Mouse (Mus musculus) layer of hippocampus, postnatal 10 days (tissue): ENCODE results near the gene Tnfaip2. TPM values are rescaled to one million over a fixed set of nuclear protein-coding genes. Genes with fewer than 3 reads are reported as not detected.

Source experiments
- DNase-seq, 2 experiments: peaks; one replicate each; pipeline ENCODE4 v3.0.0; 2021; ENCODE audit warnings: low spot score in 2 of 2
- total RNA-seq, 2 experiments: library from RNA; stranded (reverse); gene quantifications; 2 replicates each; pipeline ENCODE4 v1.2.3; 2021

Tnfaip2 gene
- total RNA-seq, 2 experiments from 2014 or later = 0.62 to 0.71 TPM

- no peak for DNase-seq
These were observed 1.9 kb downstream of the Tnfaip2 start for GRCm38 (mm10) chr12:111443921-111444831.

GRCm38 (mm10) chr12:111445161-111445889 lies 3.1 kb downstream of the Tnfaip2 start:
- no peak for DNase-seq

- no peak for DNase-seq
These were observed 3.8 kb downstream of the Tnfaip2 start for GRCm38 (mm10) chr12:111445890-111446613.

DNA sequence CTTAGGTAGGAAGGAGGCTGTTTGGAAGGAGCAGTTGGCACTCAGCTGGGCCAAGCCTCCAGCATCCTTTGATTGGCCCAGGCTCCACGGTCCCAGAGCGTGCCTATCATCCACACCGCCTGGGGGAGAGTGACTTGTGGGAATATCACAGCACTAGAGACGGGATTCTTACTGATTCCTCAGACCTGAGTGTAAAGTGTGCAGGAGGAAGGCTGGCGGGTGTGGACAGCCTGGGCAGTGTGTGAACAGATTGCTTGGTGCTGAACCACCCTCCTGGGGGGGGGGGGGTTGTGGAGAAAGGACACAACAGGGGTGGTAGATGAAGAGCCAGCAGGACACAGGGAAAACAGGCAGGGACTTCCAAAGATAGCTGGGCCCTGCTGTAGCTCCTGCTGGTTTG lies 4.5 kb downstream of the Tnfaip2 start:
- no peak for DNase-seq

- DNase-seq = no peak
These were observed 5.1 kb downstream of the Tnfaip2 start for GRCm38 (mm10) chr12:111447350-111447749.

DNA sequence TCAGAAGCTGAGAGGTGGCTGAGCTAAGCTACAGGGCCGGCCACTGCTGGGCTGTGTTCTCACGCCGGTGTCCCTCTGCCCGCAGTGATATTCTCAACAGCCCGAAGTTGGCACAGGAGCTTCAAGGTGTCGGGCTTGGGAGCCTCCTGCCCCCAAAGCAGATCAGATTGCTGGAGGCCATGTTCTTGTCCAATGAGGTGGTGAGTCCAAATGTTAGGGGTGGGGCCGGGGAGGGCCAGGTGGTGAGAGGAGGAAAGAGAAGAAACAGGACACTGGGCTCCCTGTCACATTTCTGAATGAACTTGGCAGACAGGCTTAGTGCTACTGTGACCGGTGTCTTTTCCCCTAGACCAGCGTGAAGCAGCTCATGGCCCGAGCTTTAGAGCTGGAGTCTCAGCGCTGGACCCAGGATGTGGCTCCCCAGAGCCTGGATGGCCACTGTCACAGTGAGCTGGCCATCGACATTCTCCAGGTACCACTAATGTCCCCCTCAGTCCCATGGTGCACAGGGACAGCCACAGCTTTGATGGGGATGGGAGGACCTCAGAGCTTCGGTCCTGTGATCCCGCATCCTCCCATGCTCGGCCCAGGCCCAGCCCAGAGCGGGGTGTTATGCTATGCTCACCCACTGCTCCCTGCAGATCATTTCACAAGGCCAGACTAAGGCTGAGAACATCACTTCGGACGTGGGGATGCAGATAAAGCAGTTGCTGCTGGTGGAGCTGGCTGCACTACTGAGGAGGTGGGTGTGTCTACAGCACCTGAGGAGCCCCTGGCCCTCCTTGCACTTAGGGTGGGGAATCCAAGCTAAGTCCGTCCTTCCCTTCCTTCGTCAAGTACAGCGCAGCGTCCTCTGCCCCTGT lies 5.9 kb downstream of the Tnfaip2 start:
- no peak for DNase-seq

DNA sequence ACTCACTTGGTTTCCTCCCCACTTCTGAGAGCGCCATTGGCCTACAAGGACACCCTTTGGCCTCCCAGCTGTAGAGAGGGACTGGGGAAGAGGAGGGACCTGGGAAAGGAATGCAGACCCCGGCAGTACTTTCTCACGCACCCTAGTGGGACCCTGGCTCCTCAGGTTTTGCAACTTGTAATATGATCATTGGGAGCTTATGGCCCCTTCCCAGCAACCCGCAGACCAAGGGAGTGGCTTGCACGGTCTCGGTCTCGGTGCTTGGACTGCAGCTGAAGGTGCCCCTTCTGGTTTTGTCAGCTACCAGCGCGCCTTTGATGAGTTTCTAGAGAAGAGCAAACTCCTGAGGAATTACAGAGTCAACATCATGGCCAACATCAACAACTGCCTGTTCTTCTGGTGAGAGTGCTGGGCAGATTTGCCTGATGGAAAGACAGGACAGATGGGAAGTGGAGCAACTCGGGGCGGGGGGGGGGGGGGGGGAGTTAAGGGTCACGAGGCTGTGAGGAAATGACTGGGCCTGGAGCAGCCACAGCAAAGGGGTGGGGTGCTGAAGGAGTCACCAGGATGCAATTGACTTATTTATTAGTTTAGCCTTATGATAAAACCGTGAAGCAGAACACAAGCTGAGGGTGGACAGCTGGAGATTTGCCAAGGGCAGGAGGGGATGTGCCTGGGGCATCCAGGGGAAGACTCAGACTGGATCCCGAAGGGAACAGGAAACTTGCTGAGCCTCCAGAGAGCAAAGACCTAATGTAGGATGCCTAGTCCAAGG lies 6.8 kb downstream of the Tnfaip2 start:
- no peak for DNase-seq

DNA sequence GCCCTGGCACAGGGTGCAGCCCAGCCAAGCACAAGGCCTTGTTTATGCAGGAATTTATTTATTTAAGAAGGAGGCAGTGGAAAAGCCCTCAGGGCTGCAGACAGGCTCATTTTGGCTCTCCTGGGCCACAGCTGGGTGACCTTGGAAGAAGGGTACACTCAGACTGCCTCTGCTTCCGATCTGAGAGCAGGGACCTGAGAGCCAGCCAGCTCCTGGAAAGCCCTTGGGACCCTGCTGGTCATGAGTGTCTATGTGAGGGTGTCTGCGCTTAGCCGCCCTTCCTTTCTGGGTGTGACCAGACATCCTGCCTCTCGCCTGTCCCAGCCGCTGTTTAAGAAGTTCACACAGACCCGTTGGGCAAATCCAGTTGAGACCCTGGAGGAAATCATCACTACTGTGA lies 8.1 kb downstream of the Tnfaip2 start:
- no peak for DNase-seq

- DNase-seq = no peak
These were observed 9.3 kb downstream of the Tnfaip2 start for GRCm38 (mm10) chr12:111451561-111451960.

DNA sequence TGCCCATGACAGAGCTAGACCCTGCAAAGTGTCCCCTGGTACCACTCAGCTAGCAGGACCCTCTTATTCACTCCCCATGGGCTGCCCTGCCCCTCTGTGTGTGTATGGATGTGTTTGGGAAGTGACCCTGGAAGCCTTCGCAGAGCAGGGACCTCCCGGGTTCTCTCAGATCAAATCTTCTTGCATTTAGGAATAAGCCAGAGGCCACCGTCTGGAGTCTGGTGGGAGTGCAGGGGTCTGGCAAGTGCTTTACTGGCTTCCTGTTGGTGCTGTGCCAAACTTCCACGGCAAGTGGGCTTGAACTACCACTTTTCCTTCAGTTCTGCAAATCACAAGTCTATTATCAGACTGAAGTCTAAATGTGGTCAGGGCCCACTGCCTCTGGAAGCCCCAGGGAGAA lies 11.8 kb downstream of the Tnfaip2 start:
- no peak for DNase-seq

- no peak for DNase-seq
These were observed 12.4 kb downstream of the Tnfaip2 start for GRCm38 (mm10) chr12:111454543-111455280.

- DNase-seq = no peak
These were observed 13.1 kb downstream of the Tnfaip2 start for GRCm38 (mm10) chr12:111455311-111455846.

- DNase-seq = no peak
These were observed 13.6 kb downstream of the Tnfaip2 start for GRCm38 (mm10) chr12:111455860-111456259.

DNA sequence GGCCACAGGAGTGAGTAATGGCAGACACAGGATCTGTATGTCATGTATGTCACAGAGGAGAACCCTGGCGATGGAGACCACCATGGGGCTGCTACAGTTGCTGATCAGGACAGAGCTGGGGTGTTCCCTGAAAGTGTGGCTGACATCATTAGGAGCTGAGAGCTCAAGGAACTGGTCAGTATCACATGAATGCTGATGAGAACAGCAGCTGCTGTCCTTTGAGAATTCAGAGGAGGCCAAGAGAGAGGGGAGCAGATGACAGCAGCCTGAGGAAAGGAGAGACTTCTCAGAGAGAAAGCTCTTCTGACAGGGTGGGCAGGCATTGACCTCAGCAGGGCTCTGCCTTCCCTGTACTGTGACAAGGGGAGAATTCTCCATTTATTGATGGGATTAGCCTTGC lies 15.5 kb downstream of the Tnfaip2 start:
- no peak for DNase-seq

GRCm38 (mm10) chr12:111463570-111463969 lies 21.3 kb downstream of the Tnfaip2 start:
- DNase-seq = no peak

DNA sequence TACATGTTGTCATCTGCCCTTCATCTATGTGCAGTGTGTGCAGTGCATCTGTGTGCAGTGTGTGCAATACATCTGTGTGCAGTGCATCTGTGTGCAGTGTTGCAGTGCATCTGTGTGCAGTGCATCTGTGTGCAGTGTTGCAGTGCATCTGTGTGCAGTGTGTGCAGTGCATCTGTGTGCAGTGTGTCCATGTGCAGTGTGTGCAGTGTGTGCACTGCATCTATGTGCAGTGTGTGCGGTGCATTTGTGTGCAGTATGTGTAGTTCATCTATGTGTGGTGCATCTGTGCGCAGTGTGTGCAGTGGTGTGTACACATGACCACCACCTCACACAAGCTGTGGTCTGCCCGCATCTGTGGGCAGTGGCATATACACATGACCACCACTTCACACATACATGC lies 24.1 kb downstream of the Tnfaip2 start:
- DNase-seq = no peak

GRCm38 (mm10) chr12:111468206-111468605 lies 25.9 kb downstream of the Tnfaip2 start:
- no peak for DNase-seq

DNA sequence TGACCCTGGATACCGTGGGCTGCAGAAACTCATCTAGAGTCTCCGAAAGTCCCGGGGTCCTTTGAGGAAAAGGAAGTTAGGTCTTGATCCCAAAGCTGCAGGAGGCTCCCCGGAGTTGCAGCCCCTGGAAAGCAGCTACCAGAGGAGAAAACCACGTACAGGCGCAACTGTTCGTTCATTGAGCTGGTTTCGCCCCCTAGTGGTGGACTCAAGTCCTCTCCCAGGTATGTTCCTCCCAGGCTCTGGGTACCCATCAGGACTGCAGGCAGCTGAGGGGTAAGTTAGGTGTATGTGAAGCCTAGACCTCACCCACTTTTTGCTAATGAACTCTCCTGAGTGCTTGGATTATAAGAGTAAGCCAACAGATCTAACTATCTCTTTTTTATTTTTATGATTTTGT lies 27.2 kb downstream of the Tnfaip2 start:
- DNase-seq = peak; percentile 70 to 78

GRCm38 (mm10) chr12:111471119-111471518 lies 28.9 kb downstream of the Tnfaip2 start:
- no peak for DNase-seq
